Mouse (Mus musculus) lung, postnatal 0 days (tissue): ENCODE measurements around the gene Gm20716. TPM values are rescaled to one million over a fixed set of nuclear protein-coding genes. Genes with fewer than 3 reads are reported as not detected.

Experiments
- ATAC-seq: fragments of 200-750 bp; cut with Nextera tagmentation; 2 replicates; pipeline ENCODE4 v1.8.0; 2017; ENCODE audit warnings: moderate library complexity
- DNase-seq: peaks from one replicate; pipeline ENCODE4 v3.0.0-alpha.2; 2016; ENCODE audit warnings: low spot score
- H3K27ac ChIP-seq: fragments of 300-500 bp; sonication (generic); 2 replicates; pipeline ENCODE4 v1.5.1; 2014; ENCODE audit warnings: antibody characterized with exemption, mild to moderate bottlenecking, low read length, mixed read lengths
- H3K27me3 ChIP-seq: fragments of 300-500 bp; sonication (generic); replicated peaks from 2 replicates; pipeline ENCODE4 v1.6.1; 2014; ENCODE audit warnings: low read length, mixed read lengths; ENCODE audit not compliant: insufficient read depth
- H3K36me3 ChIP-seq: fragments of 300-500 bp; sonication (generic); 2 replicates; pipeline ENCODE4 v1.6.1; 2014; ENCODE audit warnings: low read length, mixed read lengths; ENCODE audit not compliant: insufficient read depth
- H3K4me1 ChIP-seq: fragments of 300-500 bp; sonication (generic); 2 replicates; pipeline ENCODE4 v1.6.1; 2014; ENCODE audit warnings: antibody characterized with exemption, low read depth, low read length, mixed read lengths; ENCODE audit not compliant: insufficient read depth
- H3K4me2 ChIP-seq: fragments of 300-500 bp; sonication (generic); replicated peaks from 2 replicates; pipeline ENCODE4 v1.6.1; 2014; ENCODE audit warnings: low read depth, mild to moderate bottlenecking, low read length, moderate library complexity, mixed read lengths
- H3K4me3 ChIP-seq: fragments of 300-500 bp; sonication (generic); 2 replicates; pipeline ENCODE4 v1.5.1; 2014; ENCODE audit warnings: low read depth, low read length
- H3K9ac ChIP-seq: fragments of 300-500 bp; sonication (generic); replicated peaks from 2 replicates; pipeline ENCODE4 v1.6.1; 2014; ENCODE audit warnings: low read depth, mild to moderate bottlenecking
- H3K9me3 ChIP-seq: fragments of 300-500 bp; sonication (generic); 2 replicates; pipeline ENCODE4 v1.6.1; 2016; ENCODE audit warnings: low read length, mixed read lengths
- CTCF ChIP-seq: IDR thresholded peaks from 2 replicates; pipeline ENCODE4 v1.5.1; 2016; ENCODE audit warnings: antibody characterized with exemption, mild to moderate bottlenecking
- EP300 ChIP-seq: IDR thresholded peaks from 2 replicates; pipeline ENCODE4 v1.6.1; 2016; ENCODE audit warnings: antibody characterized with exemption, mild to moderate bottlenecking, control low read depth
- WGBS: fragments of 180-500 bp; shearing (Covaris S2); extraction: QIAGEN DNeasy Blood & Tissue Kit; methylation state at CpG from one replicate; pipeline ENCODE4 v1.1.7; 2014; 5-methylcytosine and 5-hydroxymethylcytosine counted together
- polyA plus RNA-seq: library from polyadenylated mRNA; unstranded; fragments of >200 nt; fragmentation: Nextera tagmentation; extraction: Ambion mirVana; gene quantifications from 2 replicates; pipeline ENCODE4 v1.2.1, GENCODE M21; 2015

The Gm20716 gene
- polyA plus RNA-seq, 1 experiment from 2014 or later = 8.4 TPM

DNA sequence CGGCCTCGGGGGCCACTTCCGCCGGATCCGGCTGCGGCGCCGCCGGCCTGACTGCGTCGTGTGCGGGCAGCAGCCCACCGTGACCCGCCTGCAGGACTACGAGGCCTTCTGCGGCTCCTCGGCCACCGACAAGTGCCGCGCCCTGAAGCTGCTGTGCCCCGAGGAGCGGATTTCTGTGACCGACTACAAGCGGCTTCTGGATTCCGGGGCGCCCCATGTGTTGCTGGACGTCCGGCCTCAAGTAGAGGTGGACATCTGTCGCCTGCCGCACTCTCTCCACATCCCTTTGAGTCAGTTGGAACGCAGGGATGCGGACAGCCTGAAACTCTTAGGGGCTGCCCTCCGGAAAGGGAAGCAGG is 1.3 kb upstream of the Gm20716 start:
- TF ChIP-seq CTCF = no peak
- no peak for TF ChIP-seq EP300
- H3K9me3 ChIP-seq = no peaks in the 10 kb centered on the region
- no peaks in the 10 kb centered on the region; the same call in 1 of the 2 replicates for H3K36me3 ChIP-seq
- no peaks in the 10 kb centered on the region for H3K27me3 ChIP-seq
- no peak for ATAC-seq
- WGBS = 50% methylated on average over 33 of the region's 33 CpGs
- H3K4me3 ChIP-seq = peak overlapping the region; percentile 92
- peak overlapping the region; percentile 90 for H3K9ac ChIP-seq
- H3K4me2 ChIP-seq = peak overlapping the region; percentile 98
- no peak for DNase-seq
- no peak overlapping the region for H3K27ac ChIP-seq
- H3K4me1 ChIP-seq = peaks cover 12% of the 10 kb centered on the region; the same call in 1 of the 2 replicates

DNA sequence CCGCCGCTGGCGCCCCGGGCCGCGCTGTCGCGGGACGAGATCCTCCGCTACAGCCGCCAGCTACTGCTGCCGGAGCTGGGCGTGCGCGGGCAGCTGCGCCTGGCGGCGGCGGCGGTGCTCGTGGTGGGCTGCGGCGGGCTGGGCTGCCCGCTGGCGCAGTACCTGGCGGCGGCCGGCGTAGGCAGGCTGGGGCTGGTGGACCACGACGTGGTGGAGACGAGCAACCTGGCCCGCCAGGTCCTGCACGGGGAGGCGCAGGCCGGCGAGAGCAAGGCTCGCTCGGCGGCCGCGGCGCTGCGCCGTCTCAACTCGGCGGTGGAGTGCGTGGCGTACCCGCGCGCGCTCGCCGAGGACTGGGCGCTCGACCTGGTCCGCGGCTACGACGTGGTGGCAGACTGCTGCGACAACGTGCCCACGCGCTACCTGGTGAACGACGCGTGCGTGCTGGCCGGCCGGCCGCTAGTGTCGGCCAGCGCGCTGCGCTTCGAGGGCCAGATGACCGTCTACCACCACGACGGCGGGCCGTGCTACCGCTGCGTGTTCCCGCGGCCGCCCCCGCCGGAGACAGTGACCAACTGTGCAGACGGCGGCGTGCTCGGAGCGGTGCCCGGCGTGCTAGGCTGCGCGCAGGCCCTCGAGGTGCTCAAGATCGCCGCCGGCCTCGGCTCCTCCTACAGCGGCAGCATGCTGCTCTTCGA is 758 bp upstream of the Gm20716 start:
- Histone ChIP-seq H3K27me3 (no peaks in the 10 kb centered on the region), H3K36me3 (peaks cover 5% of the 10 kb centered on the region; the same call in 1 of the 2 replicates), H3K9ac (peak overlapping the region; percentile 90), H3K9me3 (no peaks in the 10 kb centered on the region), H3K4me3 (peak overlapping the region; percentile 92), H3K27ac (peak overlapping the region; percentile 94), H3K4me2 (peak overlapping the region; percentile 98), H3K4me1 (peaks cover 12% of the 10 kb centered on the region; the same call in 1 of the 2 replicates)
- TF ChIP-seq CTCF (no peak), EP300 (no peak)
- DNase-seq (peak; percentile 10), ATAC-seq (peak; percentile 67)
- 3% methylated on average over 89 of the region's 105 CpGs for WGBS

DNA sequence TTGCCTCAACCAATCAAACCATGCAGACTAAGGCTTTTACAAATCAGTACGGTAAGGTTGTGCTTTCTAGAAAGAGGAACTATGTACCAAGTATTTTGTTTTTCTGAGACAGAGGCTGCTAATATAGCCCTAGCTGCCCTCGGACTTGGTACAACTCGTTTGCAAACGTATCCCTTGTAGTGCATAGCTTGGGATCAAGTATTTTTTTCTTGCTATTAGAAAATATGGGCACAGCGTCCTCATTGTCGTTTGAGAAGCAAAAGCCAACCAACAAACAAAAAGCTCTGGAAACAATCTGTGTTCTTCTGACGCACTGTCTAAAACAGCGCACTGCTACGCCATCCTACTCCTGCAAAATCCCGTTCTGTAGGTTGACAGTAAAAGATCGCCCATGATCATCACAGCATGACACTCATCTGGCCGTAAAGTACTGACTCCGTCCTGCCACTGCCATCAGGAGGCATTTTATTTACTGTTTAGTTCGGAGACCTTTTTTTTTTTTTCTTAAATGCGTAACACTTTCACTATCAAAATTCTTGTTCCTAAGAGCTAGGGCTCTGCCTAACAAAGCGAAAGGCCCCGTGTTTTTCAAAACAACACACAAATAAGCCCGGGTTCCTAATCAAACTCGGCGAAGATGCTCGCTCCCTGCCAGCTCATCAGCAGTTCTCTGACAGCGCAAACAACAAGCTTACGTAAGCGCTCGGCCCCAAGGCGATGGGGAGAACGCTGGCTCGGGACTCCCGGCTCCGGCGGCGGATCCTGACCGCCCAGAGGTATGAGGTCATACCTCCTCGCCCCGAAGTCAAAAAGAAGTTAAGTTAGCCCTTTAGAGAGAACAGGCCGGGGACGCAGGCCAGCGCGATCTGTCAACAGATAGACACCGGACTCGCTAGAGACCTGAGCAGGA is 793 bp downstream of the Gm20716 start:
- peak overlapping the region; percentile 94 for H3K27ac ChIP-seq
- H3K4me2 ChIP-seq = peak overlapping the region; percentile 98
- 17% methylated on average over 39 of the region's 41 CpGs for WGBS
- TF ChIP-seq EP300 = no peak
- no peak for TF ChIP-seq CTCF
- peak; percentile 13 for ATAC-seq
- no peaks in the 10 kb centered on the region for H3K9me3 ChIP-seq
- peak overlapping the region; percentile 90 for H3K9ac ChIP-seq
- peak overlapping the region; percentile 92 for H3K4me3 ChIP-seq
- H3K4me1 ChIP-seq = peaks cover 12% of the 10 kb centered on the region; the same call in 1 of the 2 replicates
- H3K36me3 ChIP-seq = peaks cover 19% of the 10 kb centered on the region
- peak; percentile 62 for DNase-seq
- H3K27me3 ChIP-seq = no peaks in the 10 kb centered on the region

DNA sequence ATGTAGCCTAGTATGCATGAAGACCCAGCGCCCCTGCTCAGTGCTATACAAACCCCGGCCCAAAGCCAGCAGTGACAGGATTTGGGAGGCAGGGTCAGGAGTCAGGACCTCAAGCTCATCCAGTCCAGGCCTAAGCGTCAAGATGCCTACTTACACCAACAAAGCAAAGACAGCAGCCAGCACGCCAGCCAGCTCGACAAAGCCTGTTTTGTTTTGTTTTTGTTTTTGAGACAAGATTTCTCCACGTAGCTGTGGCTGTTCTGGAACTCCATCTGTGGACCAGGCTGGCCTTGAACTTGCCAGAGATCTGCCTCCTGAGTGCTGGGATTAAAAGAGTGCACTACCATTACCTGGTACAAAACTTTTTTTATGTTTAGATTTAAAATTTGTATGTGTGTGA is 6.8 kb downstream of the Gm20716 start:
- Histone ChIP-seq H3K4me2 (no peak overlapping the region), H3K9me3 (no peaks in the 10 kb centered on the region), H3K36me3 (peaks cover 46% of the 10 kb centered on the region), H3K4me3 (no peak overlapping the region), H3K27ac (no peak overlapping the region), H3K9ac (no peak overlapping the region), H3K27me3 (no peaks in the 10 kb centered on the region), H3K4me1 (no peaks in the 10 kb centered on the region)
- TF ChIP-seq CTCF (no peak), EP300 (no peak)
- no peak for DNase-seq
- ATAC-seq = no peak
- 88% methylated on average over 6 of the region's 6 CpGs for WGBS

DNA sequence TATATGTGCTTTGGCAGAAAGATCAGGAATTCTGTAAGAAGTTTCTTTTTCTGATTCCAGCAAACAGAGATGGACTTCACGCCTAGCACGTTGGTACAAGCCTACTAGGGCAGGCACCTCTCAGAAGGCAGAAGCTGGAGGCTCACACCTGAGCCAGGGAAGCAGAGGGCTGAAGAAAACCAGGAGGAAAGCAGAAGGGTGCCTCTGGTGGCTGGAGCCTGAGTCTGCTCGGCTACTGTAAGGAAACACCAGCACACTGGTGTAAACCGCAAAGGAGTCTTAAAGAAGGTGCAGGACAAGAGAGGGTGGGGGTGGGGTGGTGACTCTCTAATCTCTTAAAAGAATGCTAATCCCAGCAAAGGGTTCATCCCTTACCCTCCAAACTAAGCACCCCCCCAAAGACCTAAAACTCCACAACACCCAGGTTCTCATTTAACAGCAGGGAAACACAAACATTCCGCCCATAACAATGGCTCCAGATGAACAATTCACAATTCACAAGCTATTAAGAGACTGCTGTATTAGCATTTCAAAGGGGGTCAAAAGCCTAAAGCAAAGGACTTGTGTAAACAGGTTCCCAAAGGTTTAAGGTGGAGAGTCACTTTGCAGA is 16.3 kb downstream of the Gm20716 start:
- Histone ChIP-seq H3K4me1 (no peaks in the 10 kb centered on the region), H3K4me3 (no peak overlapping the region), H3K36me3 (peaks cover 20% of the 10 kb centered on the region), H3K27ac (no peak overlapping the region), H3K9ac (no peak overlapping the region), H3K9me3 (no peaks in the 10 kb centered on the region), H3K4me2 (no peak overlapping the region), H3K27me3 (no peaks in the 10 kb centered on the region)
- 53% methylated on average over 5 of the region's 5 CpGs for WGBS
- ATAC-seq (peak; percentile 38; the same call in 1 of the 2 replicates), DNase-seq (peak; percentile 25)
- TF ChIP-seq CTCF (peak; percentile 48), EP300 (no peak)

DNA sequence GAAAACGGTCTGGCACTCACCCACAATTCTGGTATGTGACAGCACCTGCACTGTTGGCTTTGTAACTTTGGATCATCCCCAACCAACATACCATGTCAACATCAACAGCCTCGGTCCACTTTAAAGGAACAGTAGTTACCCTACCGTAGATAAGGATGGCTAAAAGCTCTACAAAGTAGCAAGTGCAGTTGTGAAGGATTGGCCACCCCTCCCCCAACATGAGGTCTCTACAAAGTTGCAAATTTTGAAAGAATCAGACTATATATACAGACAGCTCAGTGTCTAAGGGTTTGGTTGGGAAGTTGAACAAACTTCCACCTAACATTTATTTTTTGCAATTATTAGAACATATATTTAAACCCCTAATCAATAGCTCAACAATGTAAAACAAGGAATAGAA is 22.3 kb downstream of the Gm20716 start:
- Histone ChIP-seq H3K27ac (peak overlapping the region; percentile 43; the same call in 1 of the 2 replicates), H3K4me2 (no peak overlapping the region), H3K27me3 (no peaks in the 10 kb centered on the region), H3K9ac (no peak overlapping the region), H3K4me1 (peaks cover 10% of the 10 kb centered on the region; the same call in 1 of the 2 replicates), H3K36me3 (peaks cover 11% of the 10 kb centered on the region; the same call in 1 of the 2 replicates), H3K4me3 (no peak overlapping the region), H3K9me3 (no peaks in the 10 kb centered on the region)
- DNase-seq (no peak), ATAC-seq (no peak)
- TF ChIP-seq EP300 = no peak
- no peak for TF ChIP-seq CTCF
- WGBS = 85% methylated on average over 3 of the region's 3 CpGs
